ENCODE assay signal across 8 mouse cellular contexts in genomic region chr3:115888310-115889106, GRCm38 (mm10). TPM values are rescaled to one million over a fixed set of nuclear protein-coding genes. Genes with fewer than 3 reads are reported as not detected.
A peak's percentile ranks its signal among the peaks of the same experiment; 100 is the strongest.
DNase-seq lines count a peak whose midpoint lies in the region; ATAC-seq and TF ChIP-seq lines count a peak whose summit lies in the region.

No protein-coding gene starts in this region.

- DNase-seq in heart, adult 11 months = no peak
- DNase-seq in 416B (ENCODE audit: low read depth) = peak; percentile 61
- DNase-seq in liver, postnatal 0 days = no peak
- DNase-seq in stomach, postnatal 0 days (ENCODE audit: low spot score) = no peak
- DNase-seq in cerebellum, adult 18-20 months = no peak

- H3K36me3 ChIP-seq in heart, embryonic 14.5 days (ENCODE audit: control insufficient read depth, insufficient read depth, low read length) = peaks cover 21% of the 10 kb centered on the region
- peaks cover 4% of the 10 kb centered on the region for H3K36me3 ChIP-seq in liver, postnatal 0 days (replicated peaks; ENCODE audit: insufficient read depth, low read length)
- H3K36me3 ChIP-seq in stomach, postnatal 0 days (ENCODE audit: control insufficient read depth, insufficient read depth, low read length) = no peaks in the 10 kb centered on the region

- peak overlapping the region; percentile 69 for H3K4me2 ChIP-seq in heart, embryonic 14.5 days (ENCODE audit: low read length)
- peak overlapping the region; percentile 79 for H3K4me2 ChIP-seq in liver, postnatal 0 days (ENCODE audit: low read depth, low read length)
- H3K4me2 ChIP-seq in stomach, postnatal 0 days (replicated peaks; ENCODE audit: low read depth) = peak overlapping the region; percentile 77

- peak overlapping the region; percentile 86 to 98 for H3K4me3 ChIP-seq in heart, embryonic 14.5 days (ENCODE audit: control insufficient read depth in 1 of 2, insufficient read depth in 1 of 2, low read depth in 1 of 2, low read length in 2 of 2)
- H3K4me3 ChIP-seq in bone marrow, adult 2 months (replicated peaks; ENCODE audit: control insufficient read depth, low read depth, low read length) = peak overlapping the region; percentile 89
- H3K4me3 ChIP-seq in liver, postnatal 0 days (ENCODE audit: low read depth, low read length) = peak overlapping the region; percentile 72
- H3K4me3 ChIP-seq in stomach, postnatal 0 days (ENCODE audit: low read depth, low read length) = peak overlapping the region; percentile 83

- no peak for TF ChIP-seq CTCF in bone marrow, adult 2 months (IDR thresholded peaks at IDR 0.05; ENCODE audit: control insufficient read depth, insufficient read depth, low read length)
- TF ChIP-seq CTCF in liver, postnatal 0 days (IDR thresholded peaks at IDR 0.05; ENCODE audit: low read depth) = no peak
- no peak for TF ChIP-seq CTCF in stomach, postnatal 0 days (IDR thresholded peaks at IDR 0.05; ENCODE audit: low read depth)

- peak; percentile 55; the same call in 1 of the 2 replicates for ATAC-seq in heart, embryonic 14.5 days (ENCODE audit: insufficient number of reproducible peaks, insufficient read depth, low FRiP score, low read depth)
- peak; percentile 30 for ATAC-seq in granulocyte monocyte progenitor cell, adult 5-6 weeks (replicated peaks; ENCODE audit: poor library complexity, severe bottlenecking)
- peak; percentile 32 for ATAC-seq in liver, postnatal 0 days
- peak; percentile 38 for ATAC-seq in stomach, postnatal 0 days (ENCODE audit: low FRiP score, low TSS enrichment)

- H3K27ac ChIP-seq in heart, embryonic 14.5 days (replicated peaks in 1 of 2; ENCODE audit: control insufficient read depth in 1 of 2, insufficient read depth in 1 of 2, low read depth in 2 of 2, low read length in 2 of 2) = peak overlapping the region; percentile 64 to 91; a peak in 3 of 4 replicates
- H3K27ac ChIP-seq in bone marrow, adult 2 months (ENCODE audit: control insufficient read depth, insufficient read depth, low read depth, low read length, poor library complexity) = no peak overlapping the region
- H3K27ac ChIP-seq in liver, postnatal 0 days (ENCODE audit: low read depth) = peak overlapping the region; percentile 66
- peak overlapping the region; percentile 89 for H3K27ac ChIP-seq in stomach, postnatal 0 days (replicated peaks)

- TF ChIP-seq POLR2A in bone marrow, adult 2 months (IDR thresholded peaks at IDR 0.05; ENCODE audit: borderline replicate concordance, control insufficient read depth, low read depth, low read length) = no peak

- 3% methylated on average over 21 of the region's 21 CpGs for WGBS in heart, embryonic 14.5 days
- WGBS in bone marrow, adult 2 months = 2% methylated on average over 21 of the region's 21 CpGs
- WGBS in liver, postnatal 0 days (ENCODE audit: insufficient replicate concordance) = 3% methylated on average over 21 of the region's 21 CpGs
- 2% methylated on average over 21 of the region's 21 CpGs for WGBS in stomach, postnatal 0 days

- H3K27me3 ChIP-seq in heart, embryonic 14.5 days (ENCODE audit: control insufficient read depth, insufficient read depth, low read length) = no peaks in the 10 kb centered on the region
- no peaks in the 10 kb centered on the region for H3K27me3 ChIP-seq in liver, postnatal 0 days (ENCODE audit: insufficient read depth, low read length)
- no peaks in the 10 kb centered on the region for H3K27me3 ChIP-seq in stomach, postnatal 0 days (ENCODE audit: control insufficient read depth, insufficient read depth, low read length)

- no peak for TF ChIP-seq EP300 in liver, postnatal 0 days (IDR thresholded peaks at IDR 0.05; ENCODE audit: low read depth)
- TF ChIP-seq EP300 in stomach, postnatal 0 days (optimal IDR thresholded peaks at IDR 0.05) = no peak

- H3K9ac ChIP-seq in heart, embryonic 14.5 days (ENCODE audit: low read length) = peak overlapping the region; percentile 86
- H3K9ac ChIP-seq in liver, postnatal 0 days (replicated peaks) = peak overlapping the region; percentile 70
- peak overlapping the region; percentile 74 for H3K9ac ChIP-seq in stomach, postnatal 0 days (ENCODE audit: low read length)

- H3K4me1 ChIP-seq in heart, embryonic 14.5 days (ENCODE audit: control insufficient read depth in 2 of 2, insufficient read depth in 2 of 2, low read length in 2 of 2) = peaks cover 0 to 8% of the 10 kb centered on the region in 2 experiments; a peak in 2 of 4 replicates
- peaks cover 1% of the 10 kb centered on the region; the same call in 1 of the 2 replicates for H3K4me1 ChIP-seq in bone marrow, adult 2 months (ENCODE audit: control insufficient read depth, insufficient read depth, low read length)
- H3K4me1 ChIP-seq in liver, postnatal 0 days (ENCODE audit: insufficient read depth) = peaks cover 3% of the 10 kb centered on the region; the same call in 1 of the 2 replicates
- no peaks in the 10 kb centered on the region for H3K4me1 ChIP-seq in stomach, postnatal 0 days (replicated peaks; ENCODE audit: control insufficient read depth, insufficient read depth)

- no peaks in the 10 kb centered on the region for H3K9me3 ChIP-seq in heart, embryonic 14.5 days (ENCODE audit: control insufficient read depth, low read length)
- no peaks in the 10 kb centered on the region for H3K9me3 ChIP-seq in liver, postnatal 0 days (ENCODE audit: low read length)
- no peaks in the 10 kb centered on the region for H3K9me3 ChIP-seq in stomach, postnatal 0 days (ENCODE audit: control insufficient read depth, low read length)

RNA-seq across cellular contexts. Expression of gene Dph5, which starts 0.9 kb away (rescaled TPM):
- 18.0 and 18.2 TPM in 2 replicates for polyA plus RNA-seq in heart, embryonic 14.5 days (2014; fragmentation: Nextera tagmentation; extraction: Ambion mirVana)
- polyA plus RNA-seq in bone marrow, adult 2 months (2011; ENCODE audit: insufficient read depth, insufficient read length, low replicate concordance, missing spikeins) = 8.3 and 12.3 TPM in 2 replicates
- total RNA-seq in granulocyte monocyte progenitor cell, adult 5-6 weeks (2014; fragmentation: Nextera tagmentation) = 30.6 and 36.2 TPM in 2 replicates
- total RNA-seq in granulocyte monocyte progenitor cell, adult 5-6 weeks (2017) = 50.4 and 58.8 TPM in 2 replicates
- 15.3 and 16.2 TPM in 2 replicates for polyA plus RNA-seq in liver, postnatal 0 days (2015; fragmentation: Nextera tagmentation; extraction: Ambion mirVana)
- polyA plus RNA-seq in stomach, postnatal 0 days (2015; fragmentation: Nextera tagmentation; extraction: Ambion mirVana) = 18.2 and 20.4 TPM in 2 replicates
